Mouse (Mus musculus): ENCODE data around the gene Fam76b. TPM values are rescaled to one million over a fixed set of nuclear protein-coding genes. Genes with fewer than 3 reads are reported as not detected.

Gene Fam76b
- polyA plus RNA-seq, 1 experiment = 6.9 TPM

DNA sequence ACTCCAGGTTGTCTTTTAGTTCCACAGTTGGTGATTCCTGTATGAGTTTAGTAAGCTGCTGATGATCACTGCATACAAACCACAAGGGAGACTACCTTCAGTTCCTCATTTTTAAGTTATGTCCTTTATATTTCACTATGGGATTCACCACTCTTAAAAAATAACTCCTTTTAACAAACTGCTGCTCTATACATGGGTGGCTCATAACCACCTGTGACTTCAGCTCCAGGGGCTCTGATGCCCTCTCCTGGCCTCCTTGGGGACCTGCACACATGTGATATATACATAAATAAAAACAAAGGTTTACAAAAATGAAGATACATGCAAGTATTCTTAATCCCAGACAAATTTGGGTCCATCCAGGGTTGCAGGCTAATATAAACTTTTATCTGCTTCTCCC is 17.6 kb upstream of the Fam76b start:
- Histone ChIP-seq H3K27me3 (ENCODE audit: control insufficient read depth, insufficient read depth, low read length) (no peaks in the 10 kb centered on the region), H3K4me3 (ENCODE audit: control insufficient read depth, low read depth, low read length) (no peak overlapping the region), H3K36me3 (ENCODE audit: control insufficient read depth, insufficient read depth, low read length) (no peaks in the 10 kb centered on the region), H3K27ac (ENCODE audit: control insufficient read depth, insufficient read depth, low read depth, low read length) (no peak overlapping the region), H3K4me1 (ENCODE audit: control insufficient read depth, insufficient read depth, low read length) (no peaks in the 10 kb centered on the region)
- peak; percentile 12; the same call in 1 of the 2 replicates for TF ChIP-seq CTCF (IDR thresholded peaks at IDR 0.05; ENCODE audit: control insufficient read depth, insufficient read depth, insufficient replicate concordance, low read depth, low read length)
- no peak for TF ChIP-seq POLR2A (IDR thresholded peaks at IDR 0.05; ENCODE audit: control insufficient read depth, low read depth, low read length)

DNA sequence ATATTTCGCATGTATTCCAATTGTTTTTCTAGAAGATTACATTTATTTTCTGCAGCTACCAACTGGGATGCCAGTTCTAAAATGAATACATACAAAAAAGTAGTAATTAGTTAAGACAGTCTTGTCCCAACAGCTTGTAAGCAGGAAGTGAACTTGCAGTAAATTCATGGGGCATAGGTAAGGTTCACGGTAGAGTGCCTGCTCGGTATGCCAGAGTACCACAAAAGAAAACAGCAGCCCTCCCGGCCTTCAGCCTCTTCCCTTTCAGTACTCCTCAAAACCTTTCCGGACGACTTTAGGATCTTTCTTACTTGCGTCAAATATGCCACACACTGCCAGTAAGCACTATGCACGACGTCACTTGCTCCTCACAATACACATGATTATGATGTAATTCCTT is 9.1 kb upstream of the Fam76b start:
- TF ChIP-seq POLR2A (IDR thresholded peaks at IDR 0.05; ENCODE audit: control insufficient read depth, low read depth, low read length) (no peak), CTCF (IDR thresholded peaks at IDR 0.05; ENCODE audit: control insufficient read depth, insufficient read depth, insufficient replicate concordance, low read depth, low read length) (no peak)
- Histone ChIP-seq H3K4me1 (ENCODE audit: control insufficient read depth, insufficient read depth, low read length) (no peaks in the 10 kb centered on the region), H3K27me3 (ENCODE audit: control insufficient read depth, insufficient read depth, low read length) (no peaks in the 10 kb centered on the region), H3K4me3 (ENCODE audit: control insufficient read depth, low read depth, low read length) (peak overlapping the region; percentile 72), H3K36me3 (ENCODE audit: control insufficient read depth, insufficient read depth, low read length) (peaks cover 4% of the 10 kb centered on the region), H3K27ac (ENCODE audit: control insufficient read depth, insufficient read depth, low read depth, low read length) (peak overlapping the region; percentile 79)

DNA sequence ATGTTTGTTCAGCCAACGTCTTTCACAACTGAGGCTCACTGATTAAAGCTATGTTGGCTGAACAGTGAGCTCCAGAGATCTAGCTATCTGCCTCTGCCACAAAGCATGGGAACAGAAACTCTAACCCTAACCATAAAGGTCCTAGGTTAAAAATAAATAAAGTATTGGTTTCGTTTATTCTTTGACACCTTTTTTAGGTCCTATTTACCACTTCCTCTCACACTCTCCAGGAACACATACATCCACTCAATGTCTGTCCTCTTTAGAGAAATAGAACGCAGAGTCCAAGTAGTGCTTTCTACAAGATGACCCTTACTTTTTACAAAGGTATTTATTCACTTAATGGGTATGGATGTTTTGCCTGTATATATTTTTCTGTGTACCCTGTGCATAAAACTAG is 6.7 kb upstream of the Fam76b start:
- H3K27me3 ChIP-seq (ENCODE audit: control insufficient read depth, insufficient read depth, low read length) = no peaks in the 10 kb centered on the region
- TF ChIP-seq POLR2A (IDR thresholded peaks at IDR 0.05; ENCODE audit: control insufficient read depth, low read depth, low read length) = no peak
- no peak for TF ChIP-seq CTCF (IDR thresholded peaks at IDR 0.05; ENCODE audit: control insufficient read depth, insufficient read depth, insufficient replicate concordance, low read depth, low read length)
- H3K4me1 ChIP-seq (ENCODE audit: control insufficient read depth, insufficient read depth, low read length) = no peaks in the 10 kb centered on the region
- H3K27ac ChIP-seq (ENCODE audit: control insufficient read depth, insufficient read depth, low read depth, low read length) = no peak overlapping the region
- H3K4me3 ChIP-seq (ENCODE audit: control insufficient read depth, low read depth, low read length) = peak overlapping the region; percentile 51; the same call in 1 of the 2 replicates
- H3K36me3 ChIP-seq (ENCODE audit: control insufficient read depth, insufficient read depth, low read length) = peaks cover 4% of the 10 kb centered on the region

DNA sequence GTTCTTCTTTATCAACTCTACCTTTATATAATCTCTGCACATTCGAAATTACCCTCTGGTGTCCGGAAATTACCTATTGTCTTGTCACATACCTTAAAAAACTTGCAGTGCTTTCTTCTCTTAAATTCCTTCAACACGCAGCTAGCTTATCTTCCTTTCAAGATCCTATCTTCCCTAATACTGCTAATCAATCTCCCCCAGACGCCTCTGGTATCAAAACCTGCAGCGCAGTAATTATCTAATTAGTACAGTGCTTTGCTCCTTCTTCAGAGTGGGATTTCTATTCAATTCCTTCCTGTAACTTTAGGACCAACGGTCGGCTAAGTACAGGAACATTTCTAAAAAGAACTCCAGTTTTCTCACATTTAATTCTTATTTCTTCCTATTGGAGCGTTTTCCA is 1.6 kb upstream of the Fam76b start:
- H3K4me3 ChIP-seq (ENCODE audit: control insufficient read depth, low read depth, low read length) = peak overlapping the region; percentile 98
- no peaks in the 10 kb centered on the region for H3K27me3 ChIP-seq (ENCODE audit: control insufficient read depth, insufficient read depth, low read length)
- H3K36me3 ChIP-seq (ENCODE audit: control insufficient read depth, insufficient read depth, low read length) = no peaks in the 10 kb centered on the region; the same call in none of the 2 replicates
- H3K4me1 ChIP-seq (ENCODE audit: control insufficient read depth, insufficient read depth, low read length) = no peaks in the 10 kb centered on the region
- no peak for TF ChIP-seq CTCF (IDR thresholded peaks at IDR 0.05; ENCODE audit: control insufficient read depth, insufficient read depth, insufficient replicate concordance, low read depth, low read length)
- no peak for TF ChIP-seq POLR2A (IDR thresholded peaks at IDR 0.05; ENCODE audit: control insufficient read depth, low read depth, low read length)
- H3K27ac ChIP-seq (ENCODE audit: control insufficient read depth, insufficient read depth, low read depth, low read length) = peak overlapping the region; percentile 96

DNA sequence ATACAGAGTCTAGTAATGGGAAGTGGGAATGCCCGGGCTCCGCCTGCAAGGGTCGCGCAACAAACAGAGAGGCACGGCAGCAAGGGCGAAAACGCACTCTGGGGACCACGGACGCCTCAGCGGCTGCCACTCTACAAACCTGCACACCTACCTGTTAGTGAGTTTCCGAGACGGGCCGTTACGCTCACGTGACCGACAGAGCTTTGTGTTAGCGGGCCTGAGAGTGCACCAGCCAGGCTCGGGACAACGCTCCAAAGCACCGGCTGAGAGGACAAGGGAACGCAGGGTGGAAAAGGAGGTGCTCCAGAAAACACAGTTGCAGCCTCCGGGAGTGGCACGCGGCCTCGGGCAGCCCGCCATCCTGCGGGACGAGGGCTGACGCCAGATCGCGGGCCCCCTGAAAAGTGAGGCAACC is 1.1 kb upstream of the Fam76b start:
- no peaks in the 10 kb centered on the region for H3K27me3 ChIP-seq (ENCODE audit: control insufficient read depth, insufficient read depth, low read length)
- peak overlapping the region; percentile 98 for H3K4me3 ChIP-seq (ENCODE audit: control insufficient read depth, low read depth, low read length)
- H3K36me3 ChIP-seq (ENCODE audit: control insufficient read depth, insufficient read depth, low read length) = no peaks in the 10 kb centered on the region; the same call in 1 of the 2 replicates
- TF ChIP-seq POLR2A (IDR thresholded peaks at IDR 0.05; ENCODE audit: control insufficient read depth, low read depth, low read length) (peak; percentile 47; the same call in 1 of the 2 replicates), CTCF (IDR thresholded peaks at IDR 0.05; ENCODE audit: control insufficient read depth, insufficient read depth, insufficient replicate concordance, low read depth, low read length) (no peak)
- no peaks in the 10 kb centered on the region for H3K4me1 ChIP-seq (ENCODE audit: control insufficient read depth, insufficient read depth, low read length)
- H3K27ac ChIP-seq (ENCODE audit: control insufficient read depth, insufficient read depth, low read depth, low read length) = peak overlapping the region; percentile 96

DNA sequence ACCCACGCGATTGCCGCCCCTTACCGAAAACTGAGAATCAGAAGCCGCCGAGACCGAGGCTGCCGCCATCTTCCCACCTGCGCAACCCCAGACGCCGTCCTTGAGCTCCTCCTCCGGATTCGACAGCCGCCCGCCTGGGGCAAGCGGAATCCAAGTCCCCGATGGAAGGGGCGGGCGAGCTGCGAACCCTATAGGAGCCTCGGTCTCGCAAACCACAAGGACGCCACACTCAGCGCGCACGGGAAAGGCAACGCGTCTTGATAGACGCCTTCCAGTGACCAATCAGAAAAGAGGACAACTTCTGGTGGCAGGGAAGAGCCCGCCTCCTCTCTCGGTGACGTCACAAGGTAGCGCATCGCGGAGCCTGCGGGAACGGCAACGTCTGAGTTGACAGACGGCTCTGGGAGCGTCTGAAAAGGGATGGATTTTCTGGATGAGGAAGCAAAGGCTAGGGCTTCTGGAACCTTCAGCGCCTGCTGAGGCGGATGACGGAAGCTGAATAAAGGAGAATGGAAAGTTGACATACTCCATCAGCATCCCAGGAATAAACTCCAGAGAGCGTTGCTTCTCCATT is 597 bp upstream of the Fam76b start, which contains the start of gene Cep57:
Gene Cep57, minus strand, starts transcription at position 276 of the 574 bp plus-strand sequence.
- TF ChIP-seq CTCF (IDR thresholded peaks at IDR 0.05; ENCODE audit: control insufficient read depth, insufficient read depth, insufficient replicate concordance, low read depth, low read length) = no peak
- TF ChIP-seq POLR2A (IDR thresholded peaks at IDR 0.05; ENCODE audit: control insufficient read depth, low read depth, low read length) = peak; percentile 79
- no peaks in the 10 kb centered on the region for H3K4me1 ChIP-seq (ENCODE audit: control insufficient read depth, insufficient read depth, low read length)

DNA sequence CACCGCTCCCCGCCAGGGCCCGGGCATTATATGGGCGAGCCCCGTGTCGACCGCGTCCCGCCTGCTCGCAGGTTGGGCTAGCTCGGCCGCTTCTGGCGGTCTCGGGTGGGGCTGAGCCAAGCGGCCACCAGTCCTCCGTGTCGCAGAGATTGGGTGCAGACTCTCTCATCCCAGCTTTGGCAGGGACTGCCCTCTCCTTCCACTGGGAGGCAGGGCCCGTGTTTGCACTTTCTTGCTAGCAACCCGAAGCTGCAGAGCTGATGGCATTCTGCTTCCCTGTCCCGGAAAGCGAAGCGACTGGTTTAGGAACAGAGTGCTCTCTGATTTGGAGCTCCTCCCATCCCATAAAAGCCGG is 548 bp downstream of the Fam76b start:
- TF ChIP-seq CTCF (IDR thresholded peaks at IDR 0.05; ENCODE audit: control insufficient read depth, insufficient read depth, insufficient replicate concordance, low read depth, low read length) (no peak), POLR2A (IDR thresholded peaks at IDR 0.05; ENCODE audit: control insufficient read depth, low read depth, low read length) (no peak; the same call in 1 of the 2 replicates)
- peaks cover 2% of the 10 kb centered on the region for H3K36me3 ChIP-seq (ENCODE audit: control insufficient read depth, insufficient read depth, low read length)
- peak overlapping the region; percentile 96 for H3K27ac ChIP-seq (ENCODE audit: control insufficient read depth, insufficient read depth, low read depth, low read length)
- peak overlapping the region; percentile 98 for H3K4me3 ChIP-seq (ENCODE audit: control insufficient read depth, low read depth, low read length)
- no peaks in the 10 kb centered on the region for H3K27me3 ChIP-seq (ENCODE audit: control insufficient read depth, insufficient read depth, low read length)
- H3K4me1 ChIP-seq (ENCODE audit: control insufficient read depth, insufficient read depth, low read length) = no peaks in the 10 kb centered on the region

More for the DNA sequence above, 597 bp upstream of the Fam76b start, which contains the start of gene Cep57:
- Histone ChIP-seq H3K4me3 (ENCODE audit: control insufficient read depth, low read depth, low read length) (peak within 1 kb of the TSS; percentile 98), H3K36me3 (ENCODE audit: control insufficient read depth, insufficient read depth, low read length) (no peaks in the 10 kb centered on the region; the same call in none of the 2 replicates), H3K27me3 (ENCODE audit: control insufficient read depth, insufficient read depth, low read length) (no peaks in the 10 kb centered on the region), H3K27ac (ENCODE audit: control insufficient read depth, insufficient read depth, low read depth, low read length) (peak within 1 kb of the TSS; percentile 96)

Measured in testis, adult 2 months (tissue).